Mouse (Mus musculus) urinary bladder, postnatal 0 days (tissue): ENCODE measurements around the gene Cyp2r1. TPM values are rescaled to one million over a fixed set of nuclear protein-coding genes. Genes with fewer than 3 reads are reported as not detected.

Experiments
- polyA plus RNA-seq: library from polyadenylated mRNA; unstranded; fragments of >200 nt; fragmentation: Nextera tagmentation; extraction: Ambion mirVana; gene quantifications from 2 replicates; pipeline ENCODE4 v1.2.1, GENCODE M21; 2015

Cyp2r1 gene
- 3.6 and 4.2 TPM in 2 replicates for polyA plus RNA-seq

DNA sequence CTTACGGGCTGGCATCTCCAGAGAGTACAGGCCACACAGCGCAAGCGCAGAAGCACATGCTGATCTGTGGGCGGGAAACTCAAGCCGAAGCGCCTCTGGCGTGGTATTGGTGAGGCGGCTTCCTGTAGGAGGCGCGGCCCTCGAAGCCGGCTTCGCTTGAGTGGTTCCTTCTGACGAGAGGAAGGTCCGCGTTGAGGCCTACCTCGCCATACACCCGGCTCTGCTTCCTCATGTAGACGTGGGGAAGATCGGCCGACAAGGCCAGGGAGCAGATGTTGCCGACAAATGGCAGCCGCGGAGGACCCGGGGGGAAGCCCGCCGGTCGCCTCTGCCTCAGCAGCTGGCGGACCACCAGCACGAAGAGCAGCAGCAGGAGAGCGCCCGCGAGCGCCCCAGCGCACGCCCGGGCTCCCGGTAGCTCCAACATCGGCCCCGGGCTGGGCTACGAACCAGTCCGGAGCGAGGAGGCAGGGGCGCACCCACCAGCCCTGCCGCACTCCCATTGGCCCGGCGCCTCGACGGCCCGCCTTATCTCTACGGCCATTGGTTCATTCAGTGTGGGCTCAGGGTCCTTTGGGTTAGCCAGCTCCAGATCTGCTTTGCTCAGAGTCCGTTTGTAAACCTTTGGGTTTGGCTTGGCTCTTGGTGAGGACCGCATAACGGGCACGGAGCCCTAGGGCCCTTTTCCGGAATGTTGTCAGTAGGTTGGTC lies at the start of gene Cyp2r1:
Gene Cyp2r1 (minus strand): TSS at position 442 of the 711 bp plus-strand sequence.

Other genes starting within 250 kb of the Cyp2r1 start
- 3.7 TPM in 2 replicates for gene Pde3b, start 147.7 kb downstream of the Cyp2r1 start, polyA plus RNA-seq
- gene Calca, start 73.4 kb upstream of the Cyp2r1 start, polyA plus RNA-seq, result 3.9 and 9.1 TPM in 2 replicates
- gene Calcb, start 155.7 kb upstream of the Cyp2r1 start, polyA plus RNA-seq, result 6.2 and 6.7 TPM in 2 replicates
- gene Insc, start 180.7 kb upstream of the Cyp2r1 start, polyA plus RNA-seq, result 64.7 and 97.9 TPM in 2 replicates